Mouse (Mus musculus): Measurements from ENCODE around the gene Dad1. TPM values are rescaled to one million over a fixed set of nuclear protein-coding genes. Genes with fewer than 3 reads are reported as not detected.
A peak's percentile ranks its signal among the peaks of the same experiment; 100 is the strongest.

Gene Dad1
- total and polyA plus RNA-seq, 3 experiments: 186 to 320 TPM; not detected in 1

DNA sequence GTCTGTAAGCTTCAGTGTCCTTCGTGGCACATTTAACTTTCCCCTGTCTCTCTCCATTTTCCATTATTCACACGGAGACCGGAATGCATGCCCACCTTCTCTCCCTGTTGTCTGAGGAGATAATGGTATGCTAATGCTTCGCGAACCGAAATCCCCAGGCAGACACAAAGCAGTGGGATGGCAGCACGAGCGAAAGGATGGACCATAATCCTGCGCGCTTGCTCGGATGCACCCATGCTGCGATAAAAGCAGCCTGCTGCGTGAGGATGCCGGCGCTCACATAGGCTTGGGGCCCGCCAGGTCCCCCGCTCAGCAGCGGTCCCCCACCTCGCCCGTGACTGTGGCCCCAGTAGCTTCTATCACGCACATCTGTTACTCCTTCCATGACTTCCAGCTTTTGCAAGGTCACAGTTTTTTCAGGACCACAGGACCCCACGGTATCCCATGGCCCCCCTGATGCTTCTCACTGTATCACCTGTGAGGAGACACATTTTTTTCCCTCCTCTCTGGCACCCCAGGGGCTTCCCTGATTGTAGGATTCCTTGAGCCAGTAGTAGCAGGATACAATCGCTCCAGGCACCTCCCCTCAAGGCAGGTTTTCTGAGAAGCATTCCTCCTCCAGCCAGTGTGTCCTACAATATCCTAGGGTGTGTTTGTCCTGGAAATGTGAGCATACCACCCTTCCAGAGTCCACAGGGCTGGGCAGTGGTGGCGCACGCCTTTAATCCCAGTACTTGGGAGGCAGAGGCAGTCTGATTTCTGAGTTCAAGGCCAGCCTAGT is 24.8 kb downstream of the Dad1 start:
- Histone ChIP-seq H3K79me2 (ENCODE audit: control insufficient read depth, insufficient read depth, low read length, poor library complexity) (no peaks in the 10 kb centered on the region), H3K27ac (ENCODE audit: control insufficient read depth, low read depth, low read length) (no peak overlapping the region), H3K4me3 (ENCODE audit: control insufficient read depth in 1 of 2, insufficient read depth in 1 of 2, low read depth in 2 of 2, low read length in 2 of 2) (no peak overlapping the region), H3K9ac (ENCODE audit: control insufficient read depth, low read depth, low read length, poor library complexity, severe bottlenecking) (no peak overlapping the region), H3K36me3 (ENCODE audit: control insufficient read depth in 1 of 2, insufficient read depth in 2 of 2, low read length in 2 of 2) (peaks cover 0 to 7% of the 10 kb centered on the region in 2 experiments; a peak in 2 of 4 replicates), H3K9me3 (replicated peaks; ENCODE audit: insufficient read depth, low read length) (no peaks in the 10 kb centered on the region), H3K4me1 (ENCODE audit: control insufficient read depth in 1 of 2, insufficient read depth in 2 of 2, low read length in 2 of 2) (peaks cover 6 to 9% of the 10 kb centered on the region in 2 experiments), H3K27me3 (ENCODE audit: control insufficient read depth in 1 of 2, insufficient read depth in 2 of 2, low read length in 2 of 2) (no peaks in the 10 kb centered on the region)
- no peak for TF ChIP-seq RAD21 (IDR thresholded peaks at IDR 0.05; ENCODE audit: low read depth, low read length)
- TF ChIP-seq E2F4 (IDR thresholded peaks at IDR 0.05; ENCODE audit: borderline replicate concordance, low read depth, low read length): no peak
- TF ChIP-seq SIN3A (IDR thresholded peaks at IDR 0.05; ENCODE audit: low read length): no peak
- no peak for TF ChIP-seq EP300 (IDR thresholded peaks at IDR 0.05; ENCODE audit: low read depth in 1 of 2, low read length in 2 of 2)
- no peak for TF ChIP-seq TAL1 (IDR thresholded peaks at IDR 0.05; ENCODE audit: low read length)
- TF ChIP-seq POLR2A (IDR thresholded peaks at IDR 0.05; ENCODE audit: control insufficient read depth in 1 of 2, insufficient read depth in 1 of 2, low read depth in 1 of 2, low read length in 2 of 2, poor library complexity in 1 of 2): no peak
- no peak for TF ChIP-seq ZC3H11A (IDR thresholded peaks at IDR 0.05; ENCODE audit: low read depth, low read length)
- no peak for TF ChIP-seq HCFC1 (IDR thresholded peaks at IDR 0.05; ENCODE audit: low read depth, low read length)
- no peak for TF ChIP-seq KAT2A (conservative IDR thresholded peaks at IDR 0.05; ENCODE audit: low read depth, low read length)
- TF ChIP-seq USF1 (IDR thresholded peaks at IDR 0.05; ENCODE audit: low read depth, low read length): no peak
- TF ChIP-seq CTCF (IDR thresholded peaks at IDR 0.05 in 2 of 3, conservative IDR thresholded peaks at IDR 0.05 in 1 of 3; ENCODE audit: control insufficient read depth in 1 of 3, insufficient read depth in 1 of 3, low read depth in 2 of 3, low read length in 3 of 3, poor library complexity in 1 of 3, severe bottlenecking in 1 of 3): no peak
- no peak for TF ChIP-seq TCF12 (IDR thresholded peaks at IDR 0.05; ENCODE audit: low read depth, low read length)
- DNase-seq (ENCODE audit: low read depth, low spot score): no peak

DNA sequence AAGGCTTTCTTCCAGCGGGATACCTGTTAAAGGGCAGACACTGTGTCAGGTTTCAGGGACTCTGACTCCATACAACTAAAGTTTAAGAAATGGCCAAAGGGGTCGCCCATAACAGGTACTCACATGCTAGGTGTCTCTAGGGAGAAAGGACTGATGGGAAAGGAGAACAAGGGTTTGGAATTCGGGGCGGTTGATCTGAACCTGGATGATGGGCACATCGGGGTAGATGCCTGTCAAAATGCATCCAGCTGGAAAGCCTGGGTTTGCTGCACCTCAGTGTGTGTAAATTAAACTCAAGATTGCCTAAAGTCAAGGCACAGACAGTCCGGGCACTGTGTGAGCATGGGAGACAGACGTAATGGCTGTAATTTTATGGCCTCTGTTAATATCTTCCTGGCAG is 25.4 kb downstream of the Dad1 start:
- H3K9me3 ChIP-seq (replicated peaks; ENCODE audit: insufficient read depth, low read length): no peaks in the 10 kb centered on the region
- TF ChIP-seq MEF2A (IDR thresholded peaks at IDR 0.05; ENCODE audit: extremely low read depth, insufficient replicate concordance, low read depth, low read length, poor library complexity, severe bottlenecking) (no peak), NELFE (IDR thresholded peaks at IDR 0.05; ENCODE audit: low read depth, low read length) (no peak)
- no peaks in the 10 kb centered on the region for H3K27me3 ChIP-seq (ENCODE audit: control insufficient read depth in 1 of 2, insufficient read depth in 2 of 2, low read length in 2 of 2)
- H3K79me2 ChIP-seq (ENCODE audit: control insufficient read depth, insufficient read depth, low read length, poor library complexity): no peaks in the 10 kb centered on the region
- peak overlapping the region; percentile 21; the same call in 1 of the 2 replicates for H3K9ac ChIP-seq (ENCODE audit: control insufficient read depth, low read depth, low read length, poor library complexity, severe bottlenecking)
- H3K27ac ChIP-seq (ENCODE audit: control insufficient read depth, low read depth, low read length): no peak overlapping the region
- H3K4me3 ChIP-seq (ENCODE audit: control insufficient read depth in 1 of 2, insufficient read depth in 1 of 2, low read depth in 2 of 2, low read length in 2 of 2): peak overlapping the region in 1 of 2 experiments; percentile 75; a peak in 1 of 4 replicates
- peaks cover 6 to 9% of the 10 kb centered on the region in 2 experiments for H3K4me1 ChIP-seq (ENCODE audit: control insufficient read depth in 1 of 2, insufficient read depth in 2 of 2, low read length in 2 of 2)
- no peak for DNase-seq (ENCODE audit: low read depth, low spot score)
- peaks cover 0 to 7% of the 10 kb centered on the region in 2 experiments; a peak in 2 of 4 replicates for H3K36me3 ChIP-seq (ENCODE audit: control insufficient read depth in 1 of 2, insufficient read depth in 2 of 2, low read length in 2 of 2)
